Mouse (Mus musculus): ENCODE data around the gene Ubxn7.

Ubxn7 gene

GRCm38 (mm10) chr16:32379575-32379974, 47.5 kb downstream of the Ubxn7 start:
- DNase-seq (ENCODE audit: low read depth in 2 of 2, low spot score in 2 of 2) = no peak

DNA sequence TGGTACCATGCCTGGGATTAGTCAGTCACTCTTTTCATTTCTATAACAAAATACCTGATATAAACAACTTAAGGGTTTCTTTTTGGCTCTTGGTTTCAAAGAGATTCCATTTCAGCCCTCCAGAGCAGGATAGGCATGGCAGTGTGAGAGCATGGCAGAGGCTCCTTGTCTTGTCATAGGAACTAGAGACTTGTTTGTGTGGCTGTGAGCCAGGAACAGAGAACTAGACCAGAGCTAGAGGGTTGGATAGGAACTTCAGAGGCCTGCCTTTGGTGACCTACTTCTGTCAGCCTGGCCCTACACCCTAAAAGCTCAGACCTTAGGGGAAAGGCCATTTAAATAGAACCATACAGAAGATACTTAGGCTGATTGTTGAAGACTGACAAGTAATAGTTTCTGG, 50.8 kb downstream of the Ubxn7 start:
- no peak for DNase-seq (ENCODE audit: low read depth in 2 of 2, low spot score in 2 of 2)

- DNase-seq (ENCODE audit: low read depth in 2 of 2, low spot score in 2 of 2) = no peak
Observed at GRCm38 (mm10) chr16:32384885-32385284, 52.8 kb downstream of the Ubxn7 start.

DNA sequence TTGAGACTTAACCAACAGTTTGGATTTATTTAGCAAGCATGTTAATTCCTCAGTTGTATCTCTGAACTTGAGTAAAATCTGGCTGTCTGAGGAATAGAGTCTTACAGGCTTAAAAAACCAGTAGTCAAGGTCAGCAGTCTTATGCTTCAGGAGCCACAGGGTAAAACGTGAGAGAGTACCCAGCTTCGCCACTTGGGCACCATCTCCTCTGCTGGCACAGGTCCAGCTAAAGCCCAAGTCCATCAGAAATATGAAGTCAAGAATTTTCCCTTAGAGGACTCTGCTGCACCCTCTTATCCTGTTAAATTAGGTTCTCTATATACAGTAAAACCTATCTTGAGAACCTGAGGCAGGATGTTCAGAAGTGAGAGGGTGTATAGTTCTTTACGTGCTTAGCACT, 54.8 kb downstream of the Ubxn7 start:
- DNase-seq (ENCODE audit: low read depth in 2 of 2, low spot score in 2 of 2) = no peak

DNA sequence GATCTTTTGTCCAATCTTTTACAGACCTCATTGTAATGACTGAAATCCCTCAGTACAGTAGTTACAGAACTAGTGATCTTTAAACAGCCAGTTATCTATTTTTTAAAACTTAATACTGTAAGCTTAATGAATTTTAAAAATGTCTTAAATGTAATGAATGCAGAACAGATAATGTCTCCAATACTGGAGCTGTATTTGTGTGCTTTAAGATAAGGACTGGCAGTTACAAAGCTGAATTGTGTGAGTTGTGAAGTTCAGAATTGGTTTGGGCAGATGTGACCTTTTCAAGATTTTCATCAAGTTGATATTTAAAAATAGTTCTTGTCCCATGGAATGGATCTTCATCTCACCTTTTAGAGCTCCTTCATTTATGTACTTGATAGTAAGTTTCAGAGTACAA, 57.0 kb downstream of the Ubxn7 start:
- no peak for DNase-seq (ENCODE audit: low read depth in 2 of 2, low spot score in 2 of 2)

DNA sequence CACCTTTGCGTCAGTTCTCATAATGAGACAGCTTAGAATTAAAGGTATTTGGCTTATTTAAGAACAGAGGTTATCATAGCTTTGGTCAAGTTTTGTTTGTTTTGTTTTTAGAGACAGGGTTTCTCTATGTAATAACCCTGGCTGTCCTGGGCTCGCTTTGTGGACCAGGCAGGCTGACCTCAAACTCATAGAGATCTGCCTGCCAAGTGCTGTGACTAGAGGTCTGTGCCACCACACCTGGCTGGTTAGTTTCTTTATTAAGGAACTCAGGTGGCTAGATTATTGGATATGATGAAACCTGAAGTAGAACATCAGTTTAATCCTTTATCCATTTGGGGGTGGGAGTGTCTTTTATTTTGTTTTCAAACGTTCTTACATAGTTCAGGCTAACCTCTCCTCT, 57.8 kb downstream of the Ubxn7 start:
- no peak for DNase-seq (ENCODE audit: low read depth in 2 of 2, low spot score in 2 of 2)

DNA sequence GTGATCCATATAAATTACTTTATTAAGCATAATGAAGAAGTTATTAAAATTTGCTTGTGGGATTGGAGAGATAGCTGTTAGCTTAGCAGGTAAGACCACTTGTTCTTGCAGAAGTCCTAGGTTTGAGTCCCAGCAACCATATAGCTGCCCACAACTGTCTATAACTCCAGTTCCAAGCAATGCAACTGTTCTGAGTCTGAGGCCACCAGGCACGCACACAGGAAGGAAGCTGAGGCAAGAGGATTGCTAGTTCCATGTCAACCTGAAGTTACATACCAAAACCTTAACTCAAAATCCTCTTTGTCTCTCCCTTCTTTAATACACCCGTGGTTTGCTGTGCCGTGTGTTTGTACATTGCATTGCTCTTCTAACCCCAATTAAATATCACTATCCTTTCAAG, 58.8 kb downstream of the Ubxn7 start:
- DNase-seq (ENCODE audit: low read depth in 2 of 2, low spot score in 2 of 2) = no peak

DNA sequence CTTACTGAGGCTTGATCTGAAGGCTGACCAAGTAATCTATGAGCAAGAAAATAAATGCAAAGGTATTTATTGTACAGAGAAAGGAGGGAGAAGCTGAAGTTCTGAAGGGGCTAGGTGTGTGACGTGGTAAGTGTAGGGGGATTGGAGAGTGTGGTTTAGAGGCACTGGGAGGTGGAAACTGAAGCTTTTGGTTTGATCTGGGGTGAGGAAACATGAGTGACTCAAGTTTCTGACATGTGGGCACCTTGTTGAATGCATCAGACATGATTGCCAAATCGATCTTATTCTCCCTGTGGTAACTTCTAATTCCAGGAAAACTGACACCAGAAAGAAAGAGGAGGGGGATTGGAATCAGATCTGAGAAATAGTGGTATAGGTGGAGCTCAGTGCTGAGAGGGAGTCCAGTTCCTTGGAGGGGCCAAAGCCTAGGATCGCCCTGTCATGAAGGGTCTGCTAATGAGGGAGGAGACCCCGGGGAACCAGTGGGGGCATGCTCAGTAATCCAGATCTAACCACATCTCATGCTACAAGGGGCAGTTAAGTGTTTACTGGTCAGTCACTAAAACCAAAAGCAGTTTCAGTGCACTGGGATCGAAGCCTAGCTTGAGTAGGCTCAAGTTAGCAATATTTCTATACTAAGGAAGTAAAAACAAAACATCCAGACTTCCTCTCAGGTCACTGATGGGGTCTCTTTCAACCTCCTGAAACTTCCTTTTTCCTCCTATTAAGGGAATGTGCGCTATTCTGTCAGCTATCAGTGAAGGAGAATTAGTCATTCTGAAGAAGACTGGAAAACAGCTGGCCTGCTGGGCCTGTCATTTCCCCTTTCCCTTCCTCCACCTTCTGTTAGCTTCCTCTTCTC, 63.9 kb downstream of the Ubxn7 start:
- no peak for DNase-seq (ENCODE audit: low read depth in 2 of 2, low spot score in 2 of 2)

DNA sequence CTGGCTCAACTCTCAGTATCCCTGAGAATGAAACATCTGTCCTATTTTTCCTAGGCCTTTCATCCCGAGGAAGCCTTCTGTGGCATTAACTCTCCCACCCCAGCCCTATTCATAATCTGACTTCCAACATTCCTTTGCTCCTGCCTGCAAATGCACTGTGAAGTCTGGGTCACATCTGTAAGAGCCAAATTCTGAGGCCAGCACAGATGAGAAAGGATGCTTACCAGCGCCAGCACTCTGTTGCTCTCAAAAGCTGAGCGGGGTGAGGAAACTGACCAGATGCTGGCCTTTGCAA, 64.4 kb downstream of the Ubxn7 start:
- DNase-seq (ENCODE audit: low read depth in 2 of 2, low spot score in 2 of 2) = no peak

- DNase-seq (ENCODE audit: low read depth in 2 of 2, low spot score in 2 of 2) = no peak
Observed at GRCm38 (mm10) chr16:32398206-32398605, 66.1 kb downstream of the Ubxn7 start.

GRCm38 (mm10) chr16:32400267-32400666, 68.2 kb downstream of the Ubxn7 start, which contains the start of gene Tm4sf19:
TSS of gene Tm4sf19 (plus strand) at chr16:32400506.
- no peak for DNase-seq (ENCODE audit: low read depth in 2 of 2, low spot score in 2 of 2)

DNA sequence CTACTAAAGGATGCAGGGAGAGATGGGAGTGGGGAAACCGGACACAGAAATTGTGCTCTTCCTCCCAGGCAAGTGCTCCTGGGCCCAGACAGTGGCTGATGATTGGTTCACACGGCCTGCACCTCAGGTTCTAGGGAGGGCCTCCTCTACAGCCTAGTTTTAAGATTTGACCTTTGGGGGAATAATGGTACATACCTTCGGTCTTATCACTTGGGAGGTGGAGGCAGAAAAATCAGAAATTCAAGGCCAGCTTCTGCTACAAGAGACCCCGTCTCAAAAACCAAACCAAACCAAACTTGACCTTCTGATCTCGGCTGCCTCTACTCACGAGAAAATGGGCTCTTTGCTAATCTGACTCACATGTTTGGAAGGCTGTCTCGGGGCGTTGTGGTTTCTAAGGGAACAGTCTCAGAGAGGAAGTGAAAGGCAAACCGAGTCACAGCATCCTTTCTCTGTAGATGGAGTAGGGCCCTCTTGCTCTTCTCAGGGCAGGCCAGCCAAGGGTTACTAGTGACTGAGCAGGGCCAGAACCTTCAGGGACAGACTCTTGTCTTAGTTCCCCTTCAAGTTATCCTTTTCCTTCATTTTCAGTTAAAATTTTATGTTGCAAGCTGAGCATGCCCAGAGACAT, 69.4 kb downstream of the Ubxn7 start:
- DNase-seq (ENCODE audit: low read depth in 2 of 2, low spot score in 2 of 2) = no peak

- DNase-seq (ENCODE audit: low read depth in 2 of 2, low spot score in 2 of 2) = no peak
Observed at GRCm38 (mm10) chr16:32402818-32403217, 70.8 kb downstream of the Ubxn7 start.

DNA sequence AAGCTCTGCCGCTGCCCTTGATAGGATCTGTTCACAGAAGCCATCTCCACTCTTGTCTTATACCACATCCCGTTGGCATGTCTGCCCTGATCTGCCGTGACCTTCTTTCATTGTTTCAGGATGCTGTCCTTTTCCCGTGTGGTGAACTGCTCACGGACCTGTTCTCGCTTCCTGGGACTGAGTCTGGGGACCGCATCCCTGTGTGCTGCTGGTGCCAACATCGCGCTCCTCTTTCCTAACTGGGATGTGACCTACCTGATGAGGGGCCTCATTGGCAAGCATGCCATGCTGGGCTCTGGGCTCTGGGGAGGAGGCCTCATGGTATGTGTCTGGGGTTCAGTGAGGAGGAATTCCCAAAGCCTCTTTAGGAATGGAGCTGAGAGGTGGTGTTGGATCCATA, 73.7 kb downstream of the Ubxn7 start:
- no peak for DNase-seq (ENCODE audit: low read depth in 2 of 2, low spot score in 2 of 2)

DNA sequence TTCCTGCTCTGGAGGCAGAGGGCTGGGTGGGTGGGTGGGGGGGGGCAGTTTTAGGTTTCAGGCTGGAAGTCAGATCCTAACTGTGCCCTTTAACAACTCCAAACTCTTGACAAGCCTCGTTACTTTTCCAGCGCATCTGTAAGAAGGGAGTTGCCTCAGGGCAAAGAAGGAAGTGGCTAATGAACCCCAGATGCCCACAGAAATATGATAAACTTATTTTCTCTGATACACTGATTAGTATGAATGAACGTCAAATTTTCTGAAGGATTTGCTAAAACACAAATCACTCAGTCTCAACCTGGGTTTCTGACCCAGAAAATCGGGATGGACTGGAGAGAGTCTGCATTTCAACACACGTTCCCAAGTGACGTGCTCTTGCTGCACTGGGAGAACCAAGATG, 74.6 kb downstream of the Ubxn7 start:
- DNase-seq (ENCODE audit: low read depth in 2 of 2, low spot score in 2 of 2) = no peak

DNA sequence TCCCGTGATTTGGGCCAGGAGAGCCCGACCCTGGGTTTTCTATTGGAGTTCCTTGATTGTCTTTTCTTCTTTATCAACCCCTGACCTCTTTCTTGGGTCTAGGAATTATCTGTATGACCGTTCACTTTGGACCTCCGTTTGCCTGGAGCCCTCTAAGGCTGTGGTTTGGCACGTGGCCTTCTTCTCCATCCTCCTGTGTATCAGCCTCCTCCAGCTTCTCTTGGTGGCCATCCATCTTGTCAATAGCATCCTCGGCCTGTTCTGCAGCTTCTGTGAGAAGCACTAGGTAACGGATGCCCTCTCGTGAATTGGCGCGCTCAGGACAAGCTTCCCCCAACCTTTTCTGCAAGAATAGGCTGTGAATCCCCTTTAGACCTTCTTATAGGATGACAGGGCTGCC, 75.7 kb downstream of the Ubxn7 start:
- DNase-seq (ENCODE audit: low read depth in 2 of 2, low spot score in 2 of 2) = no peak

GRCm38 (mm10) chr16:32417457-32417856, 85.4 kb downstream of the Ubxn7 start:
- DNase-seq (ENCODE audit: low read depth in 2 of 2, low spot score in 2 of 2) = no peak

GRCm38 (mm10) chr16:32419517-32420483, 87.7 kb downstream of the Ubxn7 start, which contains the start of gene Tctex1d2:
TSS of gene Tctex1d2 (plus strand) at chr16:32419702.
- peak; percentile 79 to 86 for DNase-seq (ENCODE audit: low read depth in 2 of 2, low spot score in 2 of 2)

DNA sequence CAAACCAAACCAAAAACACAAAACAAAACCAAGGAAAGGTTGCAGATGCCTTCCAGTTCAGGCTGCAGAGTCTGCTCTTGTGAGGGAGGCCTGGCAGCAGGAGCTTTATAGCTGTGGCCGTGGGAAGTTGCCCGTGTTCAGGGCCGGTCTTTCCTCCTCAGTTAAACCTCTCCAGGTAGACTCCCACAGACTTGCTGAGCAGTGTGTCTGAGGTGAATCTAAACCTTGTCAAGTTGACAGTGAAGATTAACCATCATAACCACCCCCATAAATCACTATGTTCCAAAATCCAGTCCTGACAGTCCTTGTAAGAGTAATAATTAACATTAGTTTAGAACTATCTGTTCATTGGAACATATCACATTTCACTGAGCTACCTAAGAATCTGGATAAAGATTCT, 95.4 kb downstream of the Ubxn7 start:
- no peak for DNase-seq (ENCODE audit: low read depth in 2 of 2, low spot score in 2 of 2)

- peak in 1 of 2 experiments; percentile 49 for DNase-seq (ENCODE audit: low read depth in 2 of 2, low spot score in 2 of 2)
Observed at GRCm38 (mm10) chr16:32430474-32431046, 98.5 kb downstream of the Ubxn7 start, which contains the start of gene Pcyt1a. TSS of gene Pcyt1a (plus strand) at chr16:32430921.

DNA sequence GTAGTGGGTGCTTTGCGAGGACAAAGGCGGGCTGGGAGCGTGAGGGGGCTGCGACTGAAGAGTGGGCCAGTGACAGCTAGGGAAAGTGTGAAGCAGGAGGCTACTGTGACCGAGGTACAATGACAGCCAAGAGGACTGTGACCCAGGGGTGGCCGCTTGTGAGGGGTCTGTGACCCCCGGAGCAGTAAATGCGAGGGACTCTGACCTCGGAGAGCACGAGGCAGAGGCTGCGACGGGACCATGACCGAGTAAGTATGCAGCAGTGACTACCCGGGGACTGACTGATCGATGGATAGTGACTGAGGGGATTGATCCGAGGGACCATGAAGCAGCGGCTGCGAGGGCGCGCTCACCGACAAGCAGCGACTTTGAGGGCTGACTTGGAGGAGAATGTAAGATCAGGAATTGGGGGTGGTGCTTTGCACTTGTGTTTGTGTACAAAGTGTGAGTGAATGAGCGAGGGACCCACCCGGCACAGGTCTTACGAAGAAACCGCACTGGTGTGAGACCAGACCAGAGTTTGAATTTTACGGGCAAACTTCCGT, 99.1 kb downstream of the Ubxn7 start:
- peak in 1 of 2 experiments; percentile 35 for DNase-seq (ENCODE audit: low read depth in 2 of 2, low spot score in 2 of 2)

Data from CD8-positive naive resting alpha-beta T cell, adult 2 months (primary cell).